Comparison of ENCODE assay signal across 8 mouse cellular contexts in the genomic region with DNA sequence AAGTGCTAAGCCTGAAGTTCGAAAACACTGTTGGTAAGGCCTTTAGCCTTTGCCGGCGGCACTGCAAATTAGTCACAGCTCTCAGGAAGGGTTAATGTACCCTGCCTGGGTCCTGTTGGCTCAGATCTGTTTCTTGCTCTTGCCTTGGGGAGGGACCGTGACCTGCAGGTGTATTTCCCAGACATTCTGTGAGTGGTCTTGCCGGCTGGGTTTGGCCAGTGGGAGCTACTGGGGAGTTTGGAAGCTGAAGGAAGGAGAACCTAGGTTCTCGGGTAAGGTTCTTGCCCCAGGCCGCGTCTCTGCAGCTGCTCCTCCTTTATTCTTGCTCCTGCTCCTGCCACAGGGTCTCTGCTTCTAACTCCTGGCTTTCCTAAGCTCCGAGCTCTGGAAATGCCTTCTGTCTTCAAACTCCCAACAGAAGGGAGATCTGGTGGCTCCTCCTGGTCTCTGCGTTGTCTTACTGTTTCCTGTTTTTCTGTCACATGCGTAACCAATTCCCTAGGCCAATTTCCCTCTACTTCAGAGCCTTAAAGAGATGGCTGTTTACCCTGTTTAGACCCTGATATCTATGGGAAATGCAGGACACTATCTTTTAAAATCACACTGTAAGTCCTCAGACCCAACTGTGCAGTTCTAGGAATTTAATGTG. TPM values are rescaled to one million over a fixed set of nuclear protein-coding genes. Genes with fewer than 3 reads are reported as not detected.
A peak's percentile ranks its signal among the peaks of the same experiment; 100 is the strongest.
DNase-seq lines count a peak whose midpoint lies in the region; ATAC-seq and TF ChIP-seq lines count a peak whose summit lies in the region.
"Had no signal": no experiment of that assay in that cellular context is flagged by ENCODE, and none has a peak within 500 bp of the region (broad histone marks: within the 10 kb centered on the region; RNA-seq: fewer than 3 reads in every experiment).

No protein-coding gene starts in this region.

- H3K9ac ChIP-seq in embryonic facial prominence, embryonic 12.5 days: no peak overlapping the region
- no peak overlapping the region for H3K9ac ChIP-seq in hindbrain, postnatal 0 days (replicated peaks; ENCODE audit: low read length)

- peak overlapping the region; percentile 68 for H3K4me3 ChIP-seq in lung, adult 2 months (replicated peaks; ENCODE audit: extremely low read depth, low read depth, low read length)
- no peak overlapping the region for H3K4me3 ChIP-seq in embryonic facial prominence, embryonic 12.5 days
- no peak overlapping the region for H3K4me3 ChIP-seq in hindbrain, postnatal 0 days (ENCODE audit: low read length)
- H3K4me3 ChIP-seq in myocyte: no peak overlapping the region

- no peaks in the 10 kb centered on the region for H3K27me3 ChIP-seq in embryonic facial prominence, embryonic 12.5 days
- no peaks in the 10 kb centered on the region for H3K27me3 ChIP-seq in hindbrain, postnatal 0 days (ENCODE audit: insufficient read depth, low read length)
- H3K27me3 ChIP-seq in myocyte (ENCODE audit: control insufficient read depth, insufficient read depth, insufficient read length): no peaks in the 10 kb centered on the region

- TF ChIP-seq POLR2A in lung, adult 2 months (IDR thresholded peaks at IDR 0.05; ENCODE audit: borderline replicate concordance, extremely low read depth, low read depth, low read length): peak; percentile 43; the same call in 1 of the 2 replicates
- TF ChIP-seq POLR2A in myocyte (IDR thresholded peaks at IDR 0.05; ENCODE audit: insufficient read length, low read depth): no peak

- intact Hi-C loops in left cerebral cortex, postnatal 25 days (cut with DNase I): no loop called here

- peaks cover 87% of the 10 kb centered on the region for H3K79me2 ChIP-seq in myocyte (ENCODE audit: control insufficient read depth, insufficient read depth)

- peak; percentile 42 for DNase-seq in lung, adult 2 months
- DNase-seq in lung, postnatal 4 days: no peak
- DNase-seq in hindbrain, postnatal 0 days (ENCODE audit: low spot score): no peak
- no peak for DNase-seq in left cerebral cortex, postnatal 25 days (ENCODE audit: low spot score in 2 of 2)
- no peak for DNase-seq in Muller cell, postnatal 12 days (ENCODE audit: inconsistent ontology term)
- DNase-seq: retina, postnatal 1 day had no signal

- no peaks in the 10 kb centered on the region for H3K9me3 ChIP-seq in embryonic facial prominence, embryonic 12.5 days
- no peaks in the 10 kb centered on the region for H3K9me3 ChIP-seq in hindbrain, postnatal 0 days (ENCODE audit: low read length)

- H3K27ac ChIP-seq in embryonic facial prominence, embryonic 12.5 days: peak overlapping the region; percentile 50; the same call in 1 of the 2 replicates
- no peak overlapping the region for H3K27ac ChIP-seq in hindbrain, postnatal 0 days

- WGBS in lung, adult 2 months: 36% methylated on average over 11 of the region's 11 CpGs
- 25% methylated on average over 11 of the region's 11 CpGs for WGBS in embryonic facial prominence, embryonic 12.5 days
- WGBS in hindbrain, postnatal 0 days: 64% methylated on average over 11 of the region's 11 CpGs

- TF ChIP-seq CTCF in lung, adult 2 months (IDR thresholded peaks at IDR 0.05; ENCODE audit: insufficient read depth, low read length): no peak
- no peak for TF ChIP-seq CTCF in hindbrain, postnatal 0 days (IDR thresholded peaks at IDR 0.05; ENCODE audit: low read depth)

- peak overlapping the region; percentile 13; the same call in 1 of the 2 replicates for H3K4me2 ChIP-seq in embryonic facial prominence, embryonic 12.5 days (replicated peaks)
- peak overlapping the region; percentile 17; the same call in 1 of the 2 replicates for H3K4me2 ChIP-seq in hindbrain, postnatal 0 days (ENCODE audit: low read depth, low read length)
- peak overlapping the region; percentile 70 for H3K4me2 ChIP-seq in myocyte (ENCODE audit: low read depth)

- peaks cover 20% of the 10 kb centered on the region for H3K4me1 ChIP-seq in lung, adult 2 months (ENCODE audit: control insufficient read depth, insufficient read depth, low read length)
- H3K4me1 ChIP-seq in embryonic facial prominence, embryonic 12.5 days: peaks cover 40% of the 10 kb centered on the region
- peaks cover 5% of the 10 kb centered on the region; the same call in 1 of the 2 replicates for H3K4me1 ChIP-seq in hindbrain, postnatal 0 days (ENCODE audit: insufficient read depth, low read length)

- no peak for ATAC-seq in embryonic facial prominence, embryonic 12.5 days (ENCODE audit: insufficient number of reproducible peaks, insufficient read depth, low FRiP score, low TSS enrichment)
- ATAC-seq in hindbrain, postnatal 0 days: no peak

- H3ac ChIP-seq in myocyte (ENCODE audit: control insufficient read depth, insufficient read length): no peak overlapping the region

- H3K36me3 ChIP-seq in embryonic facial prominence, embryonic 12.5 days: no peaks in the 10 kb centered on the region
- H3K36me3 ChIP-seq in hindbrain, postnatal 0 days (ENCODE audit: insufficient read depth, low read length): no peaks in the 10 kb centered on the region
- no peaks in the 10 kb centered on the region for H3K36me3 ChIP-seq in myocyte (ENCODE audit: control insufficient read depth, insufficient read depth)

TF ChIP-seq in myocyte, 11 proteins besides CTCF, POLR2A, EP300 and RAD21:
- TF ChIP-seq TCF12 (IDR thresholded peaks at IDR 0.05; ENCODE audit: insufficient read depth, poor library complexity, severe bottlenecking): no peak
- TF ChIP-seq SRF (IDR thresholded peaks at IDR 0.05; ENCODE audit: control insufficient read depth, insufficient read length, low read depth): no peak

RNA-seq across cellular contexts. Expression of gene Cyth3, which starts 3.8 kb away (rescaled TPM):
- polyA plus RNA-seq in lung, adult 2 months (2012; rRNA removed): 123 and 152 TPM in 2 replicates
- 46.0 and 48.7 TPM in 2 replicates for polyA plus RNA-seq in embryonic facial prominence, embryonic 12.5 days (2016; fragmentation: Nextera tagmentation; extraction: Ambion mirVana)
- total RNA-seq in hindbrain, postnatal 0 days (2014; rRNA removed): 43.3 and 43.6 TPM in 2 replicates
- 35.5 and 36.3 TPM in 2 replicates for polyA plus RNA-seq in hindbrain, postnatal 0 days (2015; fragmentation: Nextera tagmentation; extraction: Ambion mirVana)
- polyA plus RNA-seq in myocyte (2012; fragmentation: generic; extraction: Trizol): 18.5 TPM
- 10 to 100 TPM; 37.5 to 38.2 TPM for total RNA-seq in left cerebral cortex, postnatal 25 days (2021)

Comparison
In these comparisons a context has a peak if more than half of its experiments do, and no peak if none do; other contexts are left out.
1. H3K4me2 ChIP-seq: peak in every context shown above with its lines; median percentile 70 in myocyte; 17 in hindbrain, postnatal 0 days; 13 in embryonic facial prominence, embryonic 12.5 days.